ENCODE assay signal across 16 mouse cellular contexts in genomic region chr9:123554599-123554998, GRCm38 (mm10). TPM values are rescaled to one million over a fixed set of nuclear protein-coding genes. Genes with fewer than 3 reads are reported as not detected.
A peak's percentile ranks its signal among the peaks of the same experiment; 100 is the strongest.
DNase-seq lines count a peak whose midpoint lies in the region; ATAC-seq lines count a peak whose summit lies in the region.
"Had no signal": no experiment of that assay in that cellular context is flagged by ENCODE, and none has a peak within 500 bp of the region (broad histone marks: within the 10 kb centered on the region; RNA-seq: fewer than 3 reads in every experiment).

No protein-coding gene starts in this region.

- ATAC-seq in midbrain, embryonic 14.5 days (ENCODE audit: low FRiP score, low TSS enrichment): no peak
- no peak for ATAC-seq in midbrain, embryonic 11.5 days (ENCODE audit: low FRiP score)
- ATAC-seq in embryonic facial prominence, embryonic 11.5 days (replicated peaks; ENCODE audit: insufficient number of reproducible peaks, low FRiP score, low TSS enrichment, low read depth): no peak; the same call in 1 of the 2 replicates
- ATAC-seq: lung, postnatal 0 days had no signal

- 16% methylated on average over 3 of the region's 3 CpGs for WGBS in midbrain, embryonic 14.5 days
- 16% methylated on average over 3 of the region's 3 CpGs for WGBS in midbrain, embryonic 11.5 days
- WGBS in embryonic facial prominence, embryonic 11.5 days: 5% methylated on average over 3 of the region's 3 CpGs

- H3K4me1 ChIP-seq in midbrain, embryonic 14.5 days (ENCODE audit: control insufficient read depth, insufficient read depth, low read length): no peaks in the 10 kb centered on the region
- H3K4me1 ChIP-seq in midbrain, embryonic 11.5 days (ENCODE audit: control insufficient read depth, insufficient read depth, low read length): no peaks in the 10 kb centered on the region
- no peaks in the 10 kb centered on the region for H3K4me1 ChIP-seq in embryonic facial prominence, embryonic 11.5 days (ENCODE audit: control insufficient read depth, insufficient read depth, low read length)
- H3K4me1 ChIP-seq: embryonic facial prominence, embryonic 12.5 days; heart, embryonic 15.5 days had no signal

- no peaks in the 10 kb centered on the region for H3K9me3 ChIP-seq in midbrain, embryonic 14.5 days (ENCODE audit: control insufficient read depth, low read length)
- no peaks in the 10 kb centered on the region for H3K9me3 ChIP-seq in midbrain, embryonic 11.5 days (ENCODE audit: control insufficient read depth, low read length)
- H3K9me3 ChIP-seq in embryonic facial prominence, embryonic 11.5 days (replicated peaks; ENCODE audit: control insufficient read depth, low read length): no peaks in the 10 kb centered on the region
- H3K9me3 ChIP-seq: embryonic facial prominence, embryonic 12.5 days; heart, embryonic 15.5 days; liver, embryonic 13.5 days; midbrain, embryonic 12.5 days had no signal

- H3K36me3 ChIP-seq in midbrain, embryonic 14.5 days (ENCODE audit: control insufficient read depth, insufficient read depth, low read length): peaks cover 78% of the 10 kb centered on the region
- H3K36me3 ChIP-seq in midbrain, embryonic 11.5 days (ENCODE audit: control insufficient read depth, insufficient read depth, low read length): no peaks in the 10 kb centered on the region
- H3K36me3 ChIP-seq in embryonic facial prominence, embryonic 11.5 days (replicated peaks; ENCODE audit: control insufficient read depth, insufficient read depth, low read depth, low read length): peaks cover 3% of the 10 kb centered on the region

- H3K27me3 ChIP-seq in midbrain, embryonic 14.5 days (ENCODE audit: control insufficient read depth, insufficient read depth, low read length): no peaks in the 10 kb centered on the region
- no peaks in the 10 kb centered on the region for H3K27me3 ChIP-seq in midbrain, embryonic 11.5 days (ENCODE audit: control insufficient read depth, insufficient read depth, low read length)
- no peaks in the 10 kb centered on the region for H3K27me3 ChIP-seq in embryonic facial prominence, embryonic 11.5 days (ENCODE audit: control insufficient read depth, insufficient read depth, low read length)
- H3K27me3 ChIP-seq: embryonic facial prominence, embryonic 12.5 days; heart, embryonic 15.5 days; liver, embryonic 13.5 days; midbrain, embryonic 12.5 days had no signal

- peak; percentile 16 for DNase-seq in cerebellum, adult 9-11 months
- no peak for DNase-seq in cerebellum, adult 9-10 months
- DNase-seq in midbrain, embryonic 14.5 days: peak; percentile 7
- DNase-seq in midbrain, embryonic 11.5 days (ENCODE audit: low spot score, missing footprints): no peak
- peak; percentile 34 for DNase-seq in embryonic facial prominence, embryonic 11.5 days (ENCODE audit: low spot score)
- DNase-seq in retina, postnatal 1 day: peak; percentile 32
- no peak for DNase-seq in heart, postnatal 4 days
- DNase-seq in kidney, postnatal 36 days: no peak
- DNase-seq: cerebellum, adult 11 months; layer of hippocampus, adult 9-11 months; liver, embryonic 13.5 days had no signal

- H3K4me2 ChIP-seq in midbrain, embryonic 14.5 days (ENCODE audit: low read length): no peak overlapping the region
- H3K4me2 ChIP-seq in midbrain, embryonic 11.5 days: no peak overlapping the region
- no peak overlapping the region for H3K4me2 ChIP-seq in embryonic facial prominence, embryonic 11.5 days (ENCODE audit: low read depth, low read length)
- H3K4me2 ChIP-seq: embryonic facial prominence, embryonic 12.5 days; heart, embryonic 15.5 days; liver, embryonic 13.5 days; midbrain, embryonic 12.5 days had no signal

- no peak overlapping the region for H3K9ac ChIP-seq in midbrain, embryonic 14.5 days (replicated peaks; ENCODE audit: low read length)
- no peak overlapping the region for H3K9ac ChIP-seq in midbrain, embryonic 11.5 days (ENCODE audit: low read length)
- no peak overlapping the region for H3K9ac ChIP-seq in embryonic facial prominence, embryonic 11.5 days (replicated peaks; ENCODE audit: low read length)
- H3K9ac ChIP-seq: embryonic facial prominence, embryonic 12.5 days; heart, embryonic 15.5 days; liver, embryonic 13.5 days; midbrain, embryonic 12.5 days had no signal

- no peak overlapping the region for H3K27ac ChIP-seq in midbrain, embryonic 14.5 days (replicated peaks; ENCODE audit: low read depth, low read length)
- no peak overlapping the region for H3K27ac ChIP-seq in midbrain, embryonic 11.5 days (ENCODE audit: low read depth, low read length)
- H3K27ac ChIP-seq in embryonic facial prominence, embryonic 11.5 days (replicated peaks; ENCODE audit: low read depth, low read length): no peak overlapping the region
- H3K27ac ChIP-seq: embryonic facial prominence, embryonic 12.5 days; heart, embryonic 15.5 days; kidney, postnatal 0 days; liver, embryonic 13.5 days; midbrain, embryonic 12.5 days had no signal

- no peak overlapping the region for H3K4me3 ChIP-seq in midbrain, embryonic 14.5 days (replicated peaks; ENCODE audit: low read depth, low read length)
- H3K4me3 ChIP-seq in midbrain, embryonic 11.5 days (ENCODE audit: low read depth, low read length): no peak overlapping the region
- H3K4me3 ChIP-seq in embryonic facial prominence, embryonic 11.5 days (ENCODE audit: low read depth, low read length): no peak overlapping the region
- H3K4me3 ChIP-seq: embryonic facial prominence, embryonic 12.5 days; heart, embryonic 15.5 days; liver, embryonic 13.5 days; midbrain, embryonic 12.5 days had no signal

RNA-seq across cellular contexts. Expression of gene Sacm1l, which starts 25.0 kb away (rescaled TPM):
- 50.4 and 57.0 TPM in 2 replicates for polyA plus RNA-seq in midbrain, embryonic 14.5 days (2014; fragmentation: Nextera tagmentation; extraction: Ambion mirVana)
- polyA plus RNA-seq in midbrain, embryonic 11.5 days (2014; fragmentation: Nextera tagmentation; extraction: Ambion mirVana): 53.9 and 63.3 TPM in 2 replicates
- polyA plus RNA-seq in embryonic facial prominence, embryonic 11.5 days (2014; fragmentation: Nextera tagmentation; extraction: Ambion mirVana): 53.6 and 62.4 TPM in 2 replicates
- 10 to 100 TPM; 44.6 to 47.0 TPM for total RNA-seq in heart, postnatal 4 days (2021)

Comparison
In these comparisons a context has a peak if more than half of its experiments do, and no peak if none do; other contexts are left out.
1. DNase-seq: peak in cerebellum, adult 9-11 months (single experiment), midbrain, embryonic 14.5 days (single experiment), embryonic facial prominence, embryonic 11.5 days (single experiment) and retina, postnatal 1 day (single experiment); none in cerebellum, adult 9-10 months (single experiment), midbrain, embryonic 11.5 days (single experiment), heart, postnatal 4 days (single experiment) and kidney, postnatal 36 days (0 of 2).